Mouse (Mus musculus) lung, adult 2 months (tissue): Measurements from ENCODE around the gene Gmppb. TPM values are rescaled to one million over a fixed set of nuclear protein-coding genes. Genes with fewer than 3 reads are reported as not detected.

ENCODE experiments used
- DNase-seq: peaks from one replicate; pipeline ENCODE4 v3.0.0; 2022
- H3K4me1 ChIP-seq: fragments of 200-500 bp; 2 replicates; pipeline ENCODE4 v1.6.1; 2011; ENCODE audit warnings: low read length; ENCODE audit not compliant: control insufficient read depth, insufficient read depth
- H3K4me3 ChIP-seq: fragments of 200-500 bp; replicated peaks from 2 replicates; pipeline ENCODE3; 2011; ENCODE audit warnings: low read depth, mild to moderate bottlenecking, control low read depth, low read length; ENCODE audit errors: extremely low read depth
- CTCF ChIP-seq: fragments of 200-500 bp; IDR thresholded peaks from 2 replicates; pipeline ENCODE4 v1.5.1; 2011; ENCODE audit warnings: mild to moderate bottlenecking, low read length, control low read depth; ENCODE audit not compliant: insufficient read depth
- POLR2A ChIP-seq: fragments of 200-500 bp; IDR thresholded peaks from 2 replicates; pipeline ENCODE4 v1.6.1; 2011; ENCODE audit warnings: low read depth, mild to moderate bottlenecking, control low read depth, low read length, borderline replicate concordance; ENCODE audit errors: extremely low read depth
- WGBS: fragments of 180-500 bp; shearing (Covaris S2); methylation state at CpG from one replicate; pipeline ENCODE4 v1.1.7; 2018; 5-methylcytosine and 5-hydroxymethylcytosine counted together
- polyA plus RNA-seq: library from polyadenylated mRNA; depleted of rRNA; stranded (reverse); fragments of >200 nt; gene quantifications from 2 replicates; pipeline ENCODE4 v1.2.3, GENCODE M21; 2012

The Gmppb gene
- polyA plus RNA-seq, 1 experiment: 20.3 TPM

DNA sequence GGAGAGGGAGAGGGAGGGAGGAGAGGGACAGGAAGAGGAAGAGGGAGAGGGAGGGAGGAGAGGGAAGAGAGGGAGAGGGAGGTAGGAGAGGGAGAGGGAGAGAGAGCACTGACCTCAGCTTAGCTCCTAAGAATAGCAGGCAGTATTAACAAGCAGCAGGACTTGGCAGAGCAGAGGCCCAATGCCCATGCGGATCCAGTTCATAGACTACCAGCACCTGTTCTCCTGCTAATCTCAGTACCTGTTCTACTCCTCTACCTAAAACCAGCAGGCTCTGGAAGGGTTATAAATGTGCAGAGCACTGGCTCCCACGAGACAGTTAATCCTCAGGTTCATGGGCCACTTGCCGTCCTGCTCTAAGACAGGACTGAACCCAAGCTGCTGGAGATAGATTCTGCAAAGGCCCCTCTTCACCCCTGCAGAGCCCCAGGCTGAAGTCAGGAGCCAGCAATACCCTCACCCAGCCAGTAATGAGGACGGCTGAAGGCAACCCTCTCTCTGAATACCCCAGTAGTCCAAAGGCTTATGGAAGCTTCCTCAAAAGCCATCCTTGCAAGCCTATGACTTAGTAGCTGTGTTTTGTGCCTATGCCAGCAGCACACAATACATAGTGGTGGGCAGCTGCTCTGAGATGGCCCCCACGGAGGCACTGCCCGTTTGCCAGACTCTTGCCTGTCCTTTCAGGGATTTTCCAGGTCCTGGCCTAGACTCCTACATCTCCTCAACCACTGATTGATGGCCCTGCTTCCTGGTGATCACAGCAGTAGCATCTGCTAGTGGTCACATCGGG, 24.3 kb downstream of the Gmppb start:
- DNase-seq: no peak
- no peak overlapping the region for H3K4me3 ChIP-seq
- H3K4me1 ChIP-seq: no peaks in the 10 kb centered on the region
- no peak for TF ChIP-seq POLR2A
- TF ChIP-seq CTCF: no peak
- 73% methylated on average over 7 of the region's 7 CpGs for WGBS

GRCm38 (mm10) chr9:108080168-108080567, 31.1 kb downstream of the Gmppb start, which contains the start of gene Mst1:
Mst1 (plus strand) TSS chr9:108080436.
- 73% methylated on average over 5 of the region's 5 CpGs for WGBS
- no peak for DNase-seq
- peaks cover 3% of the 10 kb centered on the region; the same call in 1 of the 2 replicates for H3K4me1 ChIP-seq
- peak within 1 kb of the TSS; percentile 79 for H3K4me3 ChIP-seq
- TF ChIP-seq POLR2A (no peak), CTCF (no peak)

DNA sequence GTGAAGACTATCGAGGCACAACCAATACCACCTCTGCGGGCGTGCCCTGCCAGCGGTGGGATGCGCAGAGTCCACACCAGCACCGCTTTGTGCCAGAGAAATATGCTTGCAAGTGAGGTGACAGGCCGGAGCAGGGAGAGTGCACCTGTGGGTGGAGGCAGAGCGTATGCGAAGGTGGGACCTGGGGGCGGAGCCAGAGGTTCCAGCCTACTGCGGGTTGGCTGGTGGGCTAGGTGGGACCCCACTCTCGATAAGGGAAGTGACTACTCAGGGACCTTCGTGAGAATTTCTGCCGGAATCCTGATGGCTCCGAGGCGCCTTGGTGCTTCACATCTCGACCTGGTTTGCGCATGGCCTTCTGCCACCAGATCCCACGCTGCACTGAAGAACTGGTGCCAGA, 33.5 kb downstream of the Gmppb start:
- H3K4me3 ChIP-seq: no peak overlapping the region
- DNase-seq: no peak
- no peak for TF ChIP-seq POLR2A
- TF ChIP-seq CTCF: no peak
- H3K4me1 ChIP-seq: peaks cover 3% of the 10 kb centered on the region; the same call in 1 of the 2 replicates
- WGBS: 8% methylated on average over 19 of the region's 19 CpGs

DNA sequence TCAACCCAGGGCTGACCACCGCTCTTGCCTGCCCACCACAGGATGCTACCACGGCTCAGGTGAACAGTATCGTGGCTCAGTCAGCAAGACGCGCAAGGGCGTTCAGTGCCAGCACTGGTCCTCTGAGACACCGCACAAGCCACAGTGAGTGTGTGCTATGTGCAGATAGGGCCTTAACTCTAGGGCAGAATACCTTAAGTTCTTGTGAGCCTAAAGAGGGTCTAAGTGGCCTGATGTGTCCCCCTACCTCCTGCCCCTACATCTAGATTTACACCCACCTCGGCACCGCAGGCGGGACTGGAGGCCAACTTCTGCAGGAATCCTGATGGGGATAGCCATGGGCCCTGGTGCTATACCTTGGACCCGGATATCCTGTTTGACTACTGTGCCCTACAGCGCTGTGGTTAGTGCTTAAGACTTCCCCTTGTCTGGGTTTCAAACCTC, 34.0 kb downstream of the Gmppb start, which contains the start of gene Rnf123:
Gene Rnf123, minus strand, starts transcription at position 359 of the 444 bp plus-strand sequence.
- 25% methylated on average over 12 of the region's 12 CpGs for WGBS
- TF ChIP-seq POLR2A (0 out of 2 replicates have a peak, but pooled peaks have one; percentile 6), CTCF (no peak)
- peaks cover 3% of the 10 kb centered on the region; the same call in 1 of the 2 replicates for H3K4me1 ChIP-seq
- no peak for DNase-seq
- H3K4me3 ChIP-seq: no peak within 1 kb of the TSS

DNA sequence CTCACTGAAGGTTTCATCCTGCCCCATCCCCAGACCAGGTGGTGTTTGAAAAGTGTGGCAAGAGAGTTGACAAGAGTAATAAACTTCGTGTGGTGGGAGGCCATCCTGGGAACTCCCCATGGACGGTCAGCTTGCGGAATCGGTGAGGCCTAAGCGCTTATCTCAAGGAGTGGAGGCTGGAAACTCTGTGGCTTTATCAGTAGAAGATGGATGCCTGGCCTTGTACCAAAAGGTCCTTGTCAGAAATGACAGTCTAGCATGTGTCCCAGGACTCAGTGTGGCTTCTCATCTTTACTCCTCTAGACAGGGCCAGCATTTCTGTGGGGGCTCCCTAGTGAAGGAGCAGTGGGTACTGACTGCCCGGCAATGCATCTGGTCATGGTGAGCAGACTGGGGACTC, 34.5 kb downstream of the Gmppb start:
- Histone ChIP-seq H3K4me1 (peaks cover 3% of the 10 kb centered on the region; the same call in 1 of the 2 replicates), H3K4me3 (no peak overlapping the region)
- 53% methylated on average over 6 of the region's 6 CpGs for WGBS
- TF ChIP-seq CTCF: no peak
- TF ChIP-seq POLR2A: no peak
- DNase-seq: no peak

DNA sequence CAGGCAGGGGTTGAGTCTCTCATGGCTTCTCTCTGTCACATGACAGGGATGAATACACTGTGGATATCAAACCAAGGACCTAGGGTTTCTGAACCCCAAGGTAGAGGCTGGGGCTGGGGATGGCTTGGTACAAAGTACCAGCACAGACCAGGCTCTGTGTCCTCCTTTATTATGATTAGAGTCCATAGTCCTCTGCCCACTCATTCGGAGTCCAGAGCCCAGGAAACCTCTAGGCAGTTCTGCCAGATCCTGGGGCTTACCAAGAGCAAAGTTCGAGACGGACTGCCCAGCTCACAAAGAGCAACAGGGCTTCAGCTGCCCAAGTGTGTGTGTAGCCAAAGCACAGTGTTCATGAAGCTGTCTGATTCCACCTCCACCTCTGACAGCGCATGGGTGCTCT, 36.2 kb downstream of the Gmppb start:
- Histone ChIP-seq H3K4me3 (no peak overlapping the region), H3K4me1 (no peaks in the 10 kb centered on the region)
- TF ChIP-seq POLR2A: no peak
- no peak for TF ChIP-seq CTCF
- DNase-seq: no peak
- 88% methylated on average over 4 of the region's 4 CpGs for WGBS

DNA sequence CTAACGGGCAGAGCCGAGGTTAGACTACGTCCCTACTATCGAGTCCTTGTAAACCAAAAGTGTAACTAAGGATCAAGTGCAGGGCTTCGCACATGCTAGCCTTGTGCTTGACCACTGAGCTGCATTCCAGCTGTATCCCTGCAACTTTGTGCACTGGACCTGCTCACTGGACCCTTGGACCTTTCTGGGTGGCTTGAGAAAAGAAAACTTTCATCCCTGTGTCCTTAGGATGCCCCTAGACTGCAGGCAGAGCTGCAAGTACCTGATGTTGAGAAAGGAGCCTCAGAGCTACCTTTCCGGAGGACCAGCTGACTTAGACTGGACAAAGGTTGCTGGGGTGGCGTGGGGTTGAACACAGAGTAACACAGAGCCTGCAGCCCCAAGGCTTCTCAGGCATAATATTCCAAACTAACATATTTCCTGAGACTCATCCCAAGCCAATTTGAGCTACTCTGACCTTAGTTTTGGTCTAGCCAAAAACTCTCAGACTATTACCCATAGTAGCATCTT, 41.6 kb downstream of the Gmppb start:
- WGBS: 95% methylated on average over 7 of the region's 7 CpGs
- no peak for DNase-seq
- TF ChIP-seq CTCF (no peak), POLR2A (no peak)

GRCm38 (mm10) chr9:108093586-108093985, 44.5 kb downstream of the Gmppb start:
- no peak overlapping the region for H3K4me3 ChIP-seq
- H3K4me1 ChIP-seq: peaks cover 4% of the 10 kb centered on the region
- 66% methylated on average over 10 of the region's 10 CpGs for WGBS
- TF ChIP-seq POLR2A: no peak
- no peak for TF ChIP-seq CTCF
- no peak for DNase-seq

More for the DNA sequence above, 41.6 kb downstream of the Gmppb start:
- H3K4me1 ChIP-seq: peaks cover 4% of the 10 kb centered on the region
- no peak overlapping the region for H3K4me3 ChIP-seq

DNA sequence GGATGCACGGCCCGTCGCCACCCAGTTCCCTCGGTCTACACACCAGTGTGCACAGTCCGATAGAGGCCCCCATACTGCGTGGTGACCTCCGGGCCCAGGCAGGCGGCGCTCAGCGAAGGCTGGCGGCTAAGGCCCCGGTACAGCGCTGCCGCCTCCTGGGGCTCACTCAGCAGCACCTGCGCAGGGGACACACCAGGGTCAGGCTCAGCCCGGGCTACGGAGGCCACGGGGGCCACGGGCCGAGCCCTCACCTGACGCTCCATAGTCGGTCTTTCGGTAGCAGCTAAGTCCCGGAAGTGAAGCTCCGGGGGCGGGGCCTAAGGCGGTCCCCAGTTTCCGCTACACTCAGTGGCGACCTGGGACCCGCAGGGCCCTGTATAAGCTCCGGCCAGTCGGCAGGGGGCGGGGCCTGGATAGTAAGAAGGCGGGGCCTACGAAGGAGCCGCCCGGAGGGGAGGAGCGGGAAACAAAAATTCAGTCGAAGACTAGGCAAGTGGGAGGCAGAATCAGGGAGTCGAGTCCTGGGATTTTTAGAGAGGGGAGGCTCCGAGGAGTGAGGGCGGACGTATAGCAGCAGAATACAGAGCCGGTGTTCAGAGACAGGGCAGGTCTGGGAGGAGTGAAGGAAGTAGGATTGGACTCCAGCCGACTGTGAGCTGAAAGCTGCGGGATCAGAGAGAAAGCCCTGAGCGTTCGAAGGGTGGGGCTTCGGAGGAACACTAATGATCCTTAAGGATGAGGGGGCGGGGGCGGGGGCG, 45.3 kb downstream of the Gmppb start, which contains the start of gene Apeh:
Gene Apeh, minus strand, starts transcription at position 423 of the 758 bp plus-strand sequence.
- Histone ChIP-seq H3K4me3 (peak within 1 kb of the TSS; percentile 82), H3K4me1 (peaks cover 4% of the 10 kb centered on the region)
- peak; percentile 96 for DNase-seq
- 2% methylated on average over 52 of the region's 52 CpGs for WGBS
- no peak for TF ChIP-seq CTCF
- TF ChIP-seq POLR2A: peak; percentile 34; the same call in 1 of the 2 replicates
